Mouse (Mus musculus) hindbrain, embryonic 12.5 days (tissue): ENCODE results near the gene Tgfbr1. TPM values are rescaled to one million over a fixed set of nuclear protein-coding genes. Genes with fewer than 3 reads are reported as not detected.
A peak's percentile ranks its signal among the peaks of the same experiment; 100 is the strongest.

Experiments used
- ATAC-seq: fragments of 200-750 bp; cut with Nextera tagmentation; 2 replicates; pipeline ENCODE4 v1.8.0; 2017; ENCODE audit warnings: moderate TSS enrichment; ENCODE audit not compliant: low FRiP score
- H3K27ac ChIP-seq: fragments of 300-500 bp; sonication (generic); 2 replicates; pipeline ENCODE4 v1.5.1; 2016; ENCODE audit warnings: mild to moderate bottlenecking
- H3K27me3 ChIP-seq: fragments of 300-500 bp; sonication (generic); 2 replicates; pipeline ENCODE4 v1.6.1; 2016; ENCODE audit warnings: mild to moderate bottlenecking
- H3K36me3 ChIP-seq: fragments of 300-500 bp; sonication (generic); 2 replicates; pipeline ENCODE4 v1.6.1; 2016; ENCODE audit warnings: mild to moderate bottlenecking
- H3K4me1 ChIP-seq: fragments of 300-500 bp; sonication (generic); 2 replicates; pipeline ENCODE4 v1.6.1; 2016
- H3K4me2 ChIP-seq: fragments of 300-500 bp; sonication (generic); replicated peaks from 2 replicates; pipeline ENCODE4 v1.6.1; 2016; ENCODE audit warnings: mild to moderate bottlenecking
- H3K4me3 ChIP-seq: fragments of 300-500 bp; sonication (generic); 2 replicates; pipeline ENCODE4 v1.5.1; 2016; ENCODE audit warnings: mild to moderate bottlenecking
- H3K9ac ChIP-seq: fragments of 300-500 bp; sonication (generic); 2 replicates; pipeline ENCODE4 v1.6.1; 2016; ENCODE audit warnings: mild to moderate bottlenecking, moderate library complexity
- H3K9me3 ChIP-seq: fragments of 300-500 bp; sonication (generic); replicated peaks from 2 replicates; pipeline ENCODE4 v1.6.1; 2016; ENCODE audit warnings: mild to moderate bottlenecking
- WGBS: fragments of 180-500 bp; shearing (Covaris S2); methylation state at CpG from one replicate; pipeline ENCODE4 v1.1.7; 2016; 5-methylcytosine and 5-hydroxymethylcytosine counted together
- polyA plus RNA-seq: library from polyadenylated mRNA; unstranded; fragments of >200 nt; fragmentation: Nextera tagmentation; extraction: Ambion mirVana; gene quantifications from 2 replicates; pipeline ENCODE4 v1.2.1, GENCODE M21; 2016

The Tgfbr1 gene
- 96.7 and 102 TPM in 2 replicates for polyA plus RNA-seq

- no peaks in the 10 kb centered on the region for H3K9me3 ChIP-seq
- H3K36me3 ChIP-seq, result no peaks in the 10 kb centered on the region
- H3K27ac ChIP-seq, result peak within 1 kb of the TSS; percentile 97
- H3K4me3 ChIP-seq, result peak within 1 kb of the TSS; percentile 92
- ATAC-seq, result peak; percentile 98
- peak within 1 kb of the TSS; percentile 94 for H3K4me2 ChIP-seq
- under 1% methylated on average over 46 of the region's 65 CpGs for WGBS
- H3K27me3 ChIP-seq, result no peaks in the 10 kb centered on the region
- H3K9ac ChIP-seq, result peak within 1 kb of the TSS; percentile 92
- H3K4me1 ChIP-seq, result peaks cover 36% of the 10 kb centered on the region
Observed at GRCm38 (mm10) chr4:47352803-47353388, at the start of gene Tgfbr1. Gene Tgfbr1, plus strand, starts transcription at chr4:47353222.

- Histone ChIP-seq H3K4me3 (no peak overlapping the region), H3K4me1 (0 out of 2 replicates have a peak, but pooled peaks cover 2% of the 10 kb centered on the region), H3K4me2 (no peak overlapping the region), H3K9me3 (0 out of 2 replicates have a peak, but pooled peaks cover under 1% of the 10 kb centered on the region), H3K9ac (no peak overlapping the region), H3K27ac (no peak overlapping the region), H3K36me3 (no peaks in the 10 kb centered on the region), H3K27me3 (no peaks in the 10 kb centered on the region)
- WGBS, result 70% methylated on average over 5 of the region's 5 CpGs
- no peak for ATAC-seq
Observed at GRCm38 (mm10) chr4:47303340-47303998, 49.6 kb upstream of the Tgfbr1 start.

- no peak overlapping the region for H3K4me3 ChIP-seq
- H3K36me3 ChIP-seq, result no peaks in the 10 kb centered on the region
- no peak for ATAC-seq
- H3K4me1 ChIP-seq, result no peaks in the 10 kb centered on the region
- H3K27me3 ChIP-seq, result no peaks in the 10 kb centered on the region
- no peak overlapping the region for H3K9ac ChIP-seq
- H3K9me3 ChIP-seq, result no peaks in the 10 kb centered on the region
- H3K4me2 ChIP-seq, result no peak overlapping the region
- no peak overlapping the region for H3K27ac ChIP-seq
- WGBS, result 85% methylated on average over 12 of the region's 12 CpGs
Observed at GRCm38 (mm10) chr4:47309886-47310625, 43.0 kb upstream of the Tgfbr1 start.

GRCm38 (mm10) chr4:47310812-47311211 lies 42.2 kb upstream of the Tgfbr1 start:
- no peaks in the 10 kb centered on the region for H3K36me3 ChIP-seq
- no peaks in the 10 kb centered on the region for H3K9me3 ChIP-seq
- H3K4me2 ChIP-seq, result no peak overlapping the region
- H3K4me1 ChIP-seq, result no peaks in the 10 kb centered on the region
- no peak for ATAC-seq
- WGBS, result 76% methylated on average over 6 of the region's 6 CpGs
- H3K27ac ChIP-seq, result no peak overlapping the region
- H3K9ac ChIP-seq, result no peak overlapping the region
- H3K4me3 ChIP-seq, result no peak overlapping the region
- no peaks in the 10 kb centered on the region for H3K27me3 ChIP-seq

DNA sequence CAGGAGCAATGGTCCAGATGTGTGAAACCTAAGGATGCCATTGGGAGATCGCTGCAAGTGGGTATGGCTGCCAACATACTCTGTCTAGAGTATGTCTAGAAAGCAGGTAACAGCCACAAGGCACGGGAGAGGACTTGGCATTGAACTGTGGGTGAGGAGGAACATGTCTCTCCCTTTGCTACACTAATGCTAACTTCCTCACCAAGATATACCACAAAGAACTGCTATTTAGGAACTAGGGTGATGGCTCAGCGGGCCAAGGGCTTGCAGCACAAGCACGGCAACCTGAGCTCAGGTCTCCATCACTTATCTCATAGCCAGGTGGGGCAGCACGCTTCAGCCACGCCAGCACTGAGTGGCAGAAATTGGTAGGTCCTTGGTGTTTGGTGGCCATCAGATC lies 41.6 kb upstream of the Tgfbr1 start:
- 90% methylated on average over 6 of the region's 6 CpGs for WGBS
- no peak for ATAC-seq
- Histone ChIP-seq H3K27me3 (no peaks in the 10 kb centered on the region), H3K27ac (no peak overlapping the region), H3K4me1 (no peaks in the 10 kb centered on the region), H3K4me3 (no peak overlapping the region), H3K9ac (no peak overlapping the region), H3K36me3 (no peaks in the 10 kb centered on the region), H3K4me2 (no peak overlapping the region), H3K9me3 (no peaks in the 10 kb centered on the region)

DNA sequence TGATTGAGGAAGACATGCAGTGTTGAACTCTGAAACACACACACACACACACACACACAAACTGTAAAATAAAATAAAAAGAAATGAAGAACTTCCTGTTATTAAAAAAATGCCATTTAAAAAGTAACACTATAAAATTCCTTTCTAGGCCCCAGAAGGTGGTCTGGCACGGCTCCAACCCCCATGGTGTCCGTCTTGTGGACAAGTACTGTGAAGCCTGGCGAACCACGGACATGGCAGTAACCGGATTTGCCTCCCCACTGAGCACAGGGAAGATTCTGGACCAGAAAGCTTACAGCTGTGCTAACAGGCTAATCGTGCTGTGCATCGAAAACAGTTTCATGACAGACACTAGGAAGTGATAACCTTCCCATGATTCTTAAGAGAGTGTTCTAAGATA lies 41.1 kb upstream of the Tgfbr1 start:
- H3K27ac ChIP-seq, result no peak overlapping the region
- H3K4me1 ChIP-seq, result no peaks in the 10 kb centered on the region
- H3K36me3 ChIP-seq, result no peaks in the 10 kb centered on the region
- no peaks in the 10 kb centered on the region for H3K9me3 ChIP-seq
- H3K4me2 ChIP-seq, result no peak overlapping the region
- WGBS, result 61% methylated on average over 7 of the region's 7 CpGs
- H3K27me3 ChIP-seq, result no peaks in the 10 kb centered on the region
- ATAC-seq, result no peak
- H3K4me3 ChIP-seq, result no peak overlapping the region
- no peak overlapping the region for H3K9ac ChIP-seq

- Histone ChIP-seq H3K27me3 (no peaks in the 10 kb centered on the region), H3K4me2 (no peak overlapping the region), H3K36me3 (no peaks in the 10 kb centered on the region), H3K9ac (no peak overlapping the region), H3K4me3 (no peak overlapping the region), H3K4me1 (no peaks in the 10 kb centered on the region), H3K9me3 (no peaks in the 10 kb centered on the region), H3K27ac (no peak overlapping the region)
- WGBS, result 77% methylated on average over 14 of the region's 14 CpGs
- ATAC-seq, result no peak
Observed at GRCm38 (mm10) chr4:47312676-47313075, 40.3 kb upstream of the Tgfbr1 start.

GRCm38 (mm10) chr4:47313710-47314410 lies 39.2 kb upstream of the Tgfbr1 start:
- 85% methylated on average over 8 of the region's 8 CpGs for WGBS
- H3K36me3 ChIP-seq, result no peaks in the 10 kb centered on the region
- no peak overlapping the region for H3K4me2 ChIP-seq
- H3K9me3 ChIP-seq, result no peaks in the 10 kb centered on the region
- no peak overlapping the region for H3K4me3 ChIP-seq
- no peak overlapping the region for H3K9ac ChIP-seq
- no peak overlapping the region for H3K27ac ChIP-seq
- H3K27me3 ChIP-seq, result no peaks in the 10 kb centered on the region
- ATAC-seq, result no peak
- H3K4me1 ChIP-seq, result no peaks in the 10 kb centered on the region

- H3K27me3 ChIP-seq, result no peaks in the 10 kb centered on the region
- no peaks in the 10 kb centered on the region for H3K4me1 ChIP-seq
- 60% methylated on average over 2 of the region's 2 CpGs for whole genome bisulfite sequencing
- no peak overlapping the region for H3K9ac ChIP-seq
- H3K9me3 ChIP-seq, result no peaks in the 10 kb centered on the region
- no peak overlapping the region for H3K27ac ChIP-seq
- ATAC-seq, result no peak
- H3K4me2 ChIP-seq, result no peak overlapping the region
- H3K4me3 ChIP-seq, result no peak overlapping the region
- H3K36me3 ChIP-seq, result no peaks in the 10 kb centered on the region
Observed at GRCm38 (mm10) chr4:47315458-47315857, 37.6 kb upstream of the Tgfbr1 start.

GRCm38 (mm10) chr4:47316432-47316831 lies 36.6 kb upstream of the Tgfbr1 start:
- no peak for ATAC-seq
- no peaks in the 10 kb centered on the region for H3K36me3 ChIP-seq
- WGBS, result 77% methylated on average over 6 of the region's 6 CpGs
- no peaks in the 10 kb centered on the region for H3K4me1 ChIP-seq
- H3K27me3 ChIP-seq, result no peaks in the 10 kb centered on the region
- H3K9ac ChIP-seq, result no peak overlapping the region
- H3K9me3 ChIP-seq, result no peaks in the 10 kb centered on the region
- H3K4me3 ChIP-seq, result no peak overlapping the region
- no peak overlapping the region for H3K4me2 ChIP-seq
- H3K27ac ChIP-seq, result no peak overlapping the region

GRCm38 (mm10) chr4:47319561-47320321 lies 33.3 kb upstream of the Tgfbr1 start:
- 85% methylated on average over 10 of the region's 10 CpGs for WGBS
- ATAC-seq, result no peak

More at GRCm38 (mm10) chr4:47319561-47320321, 33.3 kb upstream of the Tgfbr1 start:
- Histone ChIP-seq H3K36me3 (no peaks in the 10 kb centered on the region), H3K27me3 (no peaks in the 10 kb centered on the region), H3K27ac (no peak overlapping the region), H3K9ac (no peak overlapping the region), H3K4me3 (no peak overlapping the region), H3K4me1 (peaks cover 3% of the 10 kb centered on the region; the same call in 1 of the 2 replicates), H3K9me3 (no peaks in the 10 kb centered on the region), H3K4me2 (no peak overlapping the region)
